Mouse (Mus musculus) adrenal gland, adult (tissue): Measurements from ENCODE around the gene Gm28539.
"Not testable (repeated sequence)": the region's sequence is repeated elsewhere in the genome, so short reads cannot be mapped to it uniquely, and the experiment has no call there.

Experiments used
- DNase-seq, 2 experiments: peaks; one replicate each; pipeline ENCODE4 v3.0.0; 2022 to 2023; ENCODE audit warnings: low spot score in 1 of 2; ENCODE audit not compliant: inconsistent age in 2 of 2

The Gm28539 gene

DNA sequence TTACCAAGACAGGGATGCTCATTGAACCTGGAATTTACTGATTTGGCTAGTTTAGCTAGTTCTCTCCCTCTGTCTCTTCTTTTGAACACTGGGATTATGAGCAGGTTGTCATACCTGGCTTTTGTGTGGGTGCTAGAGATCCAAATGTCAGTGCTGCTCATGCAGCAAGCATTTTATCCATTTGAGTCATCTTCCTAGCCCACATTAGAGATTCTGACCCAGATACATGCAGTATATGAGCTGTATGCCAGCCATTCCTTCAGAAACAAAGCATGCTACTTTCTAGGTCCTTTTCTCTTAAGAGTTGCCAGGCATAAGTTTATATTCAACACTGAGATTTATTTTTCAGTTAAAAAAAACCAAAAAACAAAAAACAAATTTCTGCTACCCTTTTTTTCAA is 116.4 kb downstream of the Gm28539 start:
- DNase-seq = no peak

DNA sequence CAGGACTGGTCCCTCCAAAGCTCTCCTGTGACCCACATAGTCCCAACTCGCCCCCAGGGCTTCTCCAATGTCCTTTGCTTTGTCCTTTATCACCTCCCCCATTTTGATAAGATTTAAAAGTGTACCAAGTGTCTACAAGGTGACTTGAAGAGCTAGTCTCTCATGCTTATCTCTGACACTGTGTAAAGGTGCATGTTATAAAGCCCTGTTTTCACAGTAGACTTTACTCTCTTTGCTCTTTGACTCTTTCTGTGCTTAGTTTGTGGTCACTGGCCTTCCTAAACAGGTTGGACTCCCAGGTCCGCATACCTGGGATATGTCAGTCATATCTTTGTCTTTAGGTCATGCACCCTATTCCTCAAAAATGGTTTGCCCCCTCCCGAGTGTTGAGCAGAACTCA is 118.7 kb downstream of the Gm28539 start:
- no peak for DNase-seq

DNA sequence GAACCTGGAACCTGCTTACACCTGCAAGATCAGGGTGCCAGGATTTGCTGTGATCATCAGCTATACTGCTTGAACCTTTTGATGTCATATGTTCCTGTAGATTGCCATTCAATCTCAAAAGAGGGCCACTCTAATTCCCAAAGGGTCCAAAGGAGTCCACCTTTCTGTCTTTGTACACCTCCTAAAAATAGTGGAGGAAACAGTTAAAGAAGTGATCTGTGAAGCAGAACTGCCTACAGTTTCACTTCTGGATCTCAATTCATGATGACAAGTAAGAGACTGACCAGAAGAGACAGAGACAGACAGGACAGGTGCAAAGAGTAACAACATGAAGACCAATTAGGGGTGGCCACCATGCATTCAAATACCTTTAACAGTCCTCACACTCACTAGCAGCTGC is 127.1 kb downstream of the Gm28539 start:
- DNase-seq = peak in 1 of 2 experiments; percentile 13

DNA sequence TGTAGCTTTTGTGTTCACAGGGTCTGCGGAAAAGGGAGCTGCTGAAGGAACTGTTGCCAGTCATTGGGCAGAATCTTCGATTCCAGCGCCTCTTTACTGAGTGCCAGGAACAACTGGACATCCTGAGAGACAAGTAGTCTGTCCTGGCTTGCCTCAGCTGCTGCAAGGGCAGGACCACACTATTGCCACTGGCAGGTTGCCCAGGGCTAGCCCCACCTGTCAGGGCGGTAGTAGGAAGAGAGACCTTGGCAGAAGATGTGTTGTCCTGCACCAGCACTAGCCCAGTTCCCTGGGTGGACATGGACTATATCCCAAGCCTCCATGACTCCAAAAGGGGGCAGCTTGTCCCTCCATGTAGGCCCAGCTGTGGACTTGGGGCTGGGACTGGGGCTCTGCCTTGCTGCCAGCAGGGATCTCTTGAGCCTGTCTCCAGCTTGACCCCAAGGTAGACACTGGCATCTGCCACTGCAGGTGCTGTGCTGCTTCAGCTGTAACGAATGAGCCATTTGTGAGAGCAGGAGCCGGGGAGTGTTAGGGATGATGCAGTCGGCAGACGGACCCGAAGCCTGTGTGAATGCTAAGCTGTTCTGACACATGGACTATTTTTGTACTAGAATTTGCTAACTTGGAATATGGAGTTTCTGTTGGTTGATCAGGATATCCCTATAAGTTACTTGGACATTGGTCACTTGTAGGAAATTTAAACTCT is 133.2 kb downstream of the Gm28539 start:
- no peak for DNase-seq

DNA sequence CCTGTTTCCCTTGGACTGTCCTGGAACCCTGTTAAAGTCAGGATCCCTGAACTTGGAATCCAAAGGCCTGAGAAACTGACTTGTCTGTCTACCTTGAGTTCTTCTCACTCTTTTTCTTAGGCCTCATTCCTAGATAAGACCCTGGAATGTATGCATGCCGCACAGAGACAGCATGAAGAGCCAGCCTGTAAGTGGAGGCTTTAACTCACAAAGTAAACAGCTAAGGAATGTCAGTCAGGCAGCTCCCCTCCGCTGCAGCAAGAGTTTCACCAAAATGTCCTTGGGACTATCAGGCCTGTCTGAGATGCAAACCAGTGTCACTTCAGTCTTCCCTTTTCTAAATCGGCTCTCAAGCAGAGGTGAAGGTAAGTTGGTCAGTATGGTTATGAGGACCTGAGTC is 134.5 kb downstream of the Gm28539 start:
- no peak for DNase-seq

DNA sequence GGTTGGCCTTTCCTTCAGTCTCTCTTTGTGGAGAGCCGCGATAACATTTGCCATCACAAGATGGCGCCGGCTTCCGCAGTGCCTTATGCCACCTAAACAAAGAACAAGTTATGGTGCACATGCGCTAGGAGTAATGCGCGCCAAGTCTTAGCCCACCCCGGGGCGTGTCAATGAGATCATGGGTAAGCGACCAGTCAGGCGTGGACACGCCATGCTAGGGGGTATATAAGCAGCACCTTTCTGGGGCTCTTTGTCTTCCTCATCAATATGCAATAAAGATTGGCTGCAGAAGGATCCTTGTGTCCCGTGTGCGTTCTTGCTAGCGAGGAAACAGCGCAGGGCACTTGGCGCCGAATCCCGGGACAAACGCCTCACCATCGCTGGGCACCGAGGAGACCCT is 139.3 kb downstream of the Gm28539 start:
- not testable (repeated sequence) for DNase-seq

DNA sequence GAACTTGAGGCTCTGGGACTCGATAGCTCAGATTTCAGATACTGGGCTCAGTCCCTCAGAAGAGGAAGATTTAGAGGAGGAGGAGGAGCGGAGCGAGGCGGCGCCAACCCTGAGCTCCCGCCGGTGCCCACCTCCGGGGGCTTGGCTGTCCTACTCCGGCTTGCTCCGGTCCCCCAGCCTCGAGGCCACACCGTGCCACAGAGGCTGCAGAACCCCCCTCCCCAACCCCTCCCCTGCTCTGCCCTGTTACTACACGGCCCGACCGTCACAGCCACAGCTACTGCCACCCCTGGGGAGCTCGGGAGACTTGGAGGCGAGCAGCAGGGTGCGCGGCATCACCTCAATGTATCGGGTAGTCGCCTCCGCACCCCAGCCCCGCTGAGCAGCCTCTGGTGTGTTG is 139.9 kb downstream of the Gm28539 start:
- DNase-seq = no peak

DNA sequence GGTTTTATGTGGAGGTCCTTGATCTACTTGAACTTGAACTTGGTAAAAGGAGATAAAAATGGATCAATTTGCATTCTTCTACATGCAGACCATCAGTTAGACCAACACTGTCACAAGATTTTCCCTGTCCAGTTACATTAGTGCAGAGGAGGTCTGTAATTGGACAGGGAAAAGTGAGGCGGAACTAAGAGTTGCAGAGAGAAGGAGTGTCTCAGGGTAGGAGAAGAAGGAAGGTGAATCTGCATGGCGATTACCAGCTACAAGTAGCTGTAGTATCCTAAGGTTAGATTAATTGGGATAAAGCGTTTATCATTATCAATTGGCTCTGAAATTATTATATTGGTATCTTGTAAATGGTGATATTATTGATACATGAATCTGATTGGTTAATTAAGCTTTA is 150.0 kb downstream of the Gm28539 start:
- no peak for DNase-seq

DNA sequence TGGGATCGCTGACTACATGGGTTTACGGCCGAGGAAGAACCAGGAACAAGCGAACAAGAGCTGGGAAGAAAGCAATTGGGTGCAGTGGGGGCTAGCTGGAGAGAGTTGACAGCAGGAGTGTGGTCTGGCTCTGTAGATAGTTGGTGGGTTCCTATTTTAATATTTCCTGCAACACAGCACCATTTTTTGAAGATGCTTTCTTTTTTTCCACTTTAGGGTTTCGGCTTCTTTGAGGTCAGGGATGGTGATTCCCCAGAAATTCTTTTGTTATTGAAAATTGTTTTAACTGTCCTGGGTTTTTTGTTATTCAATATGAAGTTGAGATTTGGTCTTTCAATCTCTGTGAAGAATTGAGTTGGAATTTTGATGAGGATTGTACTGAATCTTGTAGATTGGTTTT is 150.5 kb downstream of the Gm28539 start:
- DNase-seq = no peak

DNA sequence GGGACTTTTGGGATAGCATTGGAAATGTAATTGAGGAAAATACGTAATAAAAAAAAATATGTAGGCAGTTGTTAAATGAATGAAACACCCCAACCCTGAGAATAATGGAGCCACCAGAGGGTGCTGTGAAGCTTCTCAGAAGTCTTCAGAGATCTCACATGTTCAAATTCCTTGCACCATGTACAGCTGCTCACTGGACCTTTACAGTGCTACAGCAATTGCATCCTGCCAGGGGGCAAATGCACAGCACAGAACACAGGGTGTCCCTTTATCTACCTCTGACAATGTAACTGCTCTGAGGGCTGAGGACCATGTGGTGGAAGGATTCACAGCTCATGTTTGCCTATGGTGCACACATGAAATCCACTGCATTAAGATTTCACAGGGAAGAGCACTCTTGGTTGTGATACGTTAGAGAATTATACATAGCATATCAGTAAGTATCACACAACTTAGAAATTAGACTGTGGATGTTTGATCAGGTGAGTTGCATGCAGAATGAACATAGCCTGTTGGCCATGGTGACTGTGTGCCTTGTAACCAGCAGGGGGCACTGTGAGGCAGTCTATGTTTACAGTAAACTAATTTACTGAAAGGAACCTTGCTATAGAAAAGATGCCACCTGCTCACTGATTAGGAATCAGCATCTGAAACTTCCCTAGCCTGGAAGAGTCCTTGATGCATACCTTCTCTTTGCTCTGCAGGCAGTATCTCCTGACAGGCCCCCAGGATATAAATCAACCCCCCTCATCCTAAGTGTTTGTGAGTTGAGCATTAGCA is 166.4 kb downstream of the Gm28539 start:
- DNase-seq = peak in 1 of 2 experiments; percentile 34

DNA sequence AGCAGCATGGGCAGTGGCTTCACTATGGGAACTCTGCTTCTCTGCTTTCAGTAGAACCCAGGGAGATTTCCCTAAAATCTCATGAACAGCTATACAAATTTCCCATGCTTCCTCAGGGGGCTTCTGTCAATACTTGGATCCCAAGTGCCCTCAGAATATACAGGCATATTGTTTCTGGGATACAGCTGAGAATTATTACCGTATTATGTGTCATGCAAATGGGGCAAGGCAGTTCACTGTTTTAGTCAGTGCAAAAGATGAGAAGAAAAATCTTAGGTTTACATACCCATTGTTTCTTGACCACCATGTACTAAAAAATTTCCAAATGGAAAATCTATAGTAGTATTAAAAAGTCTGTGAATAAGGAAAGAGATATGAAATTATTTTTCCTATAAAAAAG is 167.4 kb downstream of the Gm28539 start:
- no peak for DNase-seq

DNA sequence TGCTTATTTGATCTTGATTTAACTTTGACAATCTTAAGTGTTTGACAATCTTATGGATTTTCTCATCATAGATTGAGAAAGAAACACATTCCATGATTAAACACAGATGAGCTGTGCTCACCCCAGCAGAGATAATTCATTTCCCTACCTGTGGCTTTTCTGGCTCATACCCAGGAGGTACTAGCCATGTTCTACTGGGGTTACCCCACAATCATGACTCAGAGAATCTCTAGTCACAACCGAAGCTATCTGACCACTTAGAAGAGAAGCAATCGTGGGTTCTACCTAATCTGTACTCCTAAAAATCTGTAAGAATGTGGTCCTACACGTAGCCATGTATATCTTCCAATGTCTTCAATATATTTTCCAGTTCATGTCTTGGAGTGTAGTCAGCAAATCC is 168.9 kb downstream of the Gm28539 start:
- no peak for DNase-seq
